Mouse (Mus musculus) liver, postnatal 0 days (tissue): ENCODE measurements around the gene Tff3.

Source experiments
- CTCF ChIP-seq: sonication (generic); IDR thresholded peaks from 2 replicates; pipeline ENCODE4 v1.5.1; 2016; ENCODE audit warnings: antibody characterized with exemption, low read depth
- EP300 ChIP-seq: IDR thresholded peaks from 2 replicates; pipeline ENCODE4 v1.6.1; 2016; ENCODE audit warnings: antibody characterized with exemption, low read depth, mild to moderate bottlenecking

- TF ChIP-seq CTCF (no peak), EP300 (no peak)
Observed at GRCm38 (mm10) chr17:31145998-31146397, 16.6 kb upstream of the Tff3 start.
